Mouse (Mus musculus) G1E (cell line): ENCODE measurements around the gene Pced1a. TPM values are rescaled to one million over a fixed set of nuclear protein-coding genes. Genes with fewer than 3 reads are reported as not detected.

ENCODE experiments used
- ATAC-seq: 2 replicates; pipeline ENCODE4 v1.8.0; 2016; ENCODE audit warnings: mild to moderate bottlenecking; ENCODE audit not compliant: insufficient number of reproducible peaks, poor library complexity, low FRiP score, severe bottlenecking; ENCODE audit errors: extremely low read depth
- DNase-seq: peaks from one replicate; pipeline ENCODE4 v3.0.0; 2012; ENCODE audit warnings: low spot score
- H3K27me3 ChIP-seq: 2 replicates; pipeline ENCODE4 v1.6.1; 2012; ENCODE audit warnings: mild to moderate bottlenecking, low read length, inconsistent platforms; ENCODE audit not compliant: insufficient read depth
- H3K36me3 ChIP-seq: replicated peaks from 2 replicates; pipeline ENCODE3; 2012; ENCODE audit warnings: mild to moderate bottlenecking, inconsistent platforms
- H3K4me1 ChIP-seq: 2 replicates; pipeline ENCODE4 v1.6.1; 2012; ENCODE audit warnings: low read depth, low read length, inconsistent platforms, mixed read lengths; ENCODE audit not compliant: insufficient read depth
- H3K4me3 ChIP-seq: 2 replicates; pipeline ENCODE4 v1.5.1; 2012; ENCODE audit warnings: low read depth, mild to moderate bottlenecking, inconsistent platforms, low read length, moderate library complexity, mixed read lengths
- H3K9me3 ChIP-seq: replicated peaks from 2 replicates; pipeline ENCODE4 v1.6.1; 2012; ENCODE audit warnings: inconsistent platforms
- CTCF ChIP-seq: IDR thresholded peaks from 2 replicates; pipeline ENCODE4 v1.5.1; 2012; ENCODE audit warnings: low read depth, low read length, inconsistent platforms, mixed read lengths
- GATA1 ChIP-seq: IDR thresholded peaks from 2 replicates; pipeline ENCODE4 v1.6.1; 2012; ENCODE audit warnings: borderline replicate concordance, low read length, inconsistent platforms, mixed read lengths
- GATA2 ChIP-seq: IDR thresholded peaks from 2 replicates; pipeline ENCODE4 v1.6.1; 2012; ENCODE audit warnings: low read depth, low read length, inconsistent platforms, borderline replicate concordance
- POLR2AphosphoS5 ChIP-seq: IDR thresholded peaks from 2 replicates; pipeline ENCODE4 v1.6.1; 2012; ENCODE audit warnings: low read depth, low read length, inconsistent platforms; ENCODE audit not compliant: insufficient replicate concordance
- TAL1 ChIP-seq: conservative IDR thresholded peaks from 2 replicates; pipeline ENCODE4 v1.6.1; 2012; ENCODE audit warnings: low read depth, low read length, inconsistent platforms, mixed read lengths
- polyA plus RNA-seq: library from polyadenylated mRNA; stranded (reverse); fragments of >175 nt; gene quantifications from 2 replicates; pipeline ENCODE4 v1.2.3, GENCODE M21; 2012
- total RNA-seq, 2 experiments: library from RNA; stranded (forward) in 1 of 2; stranded (reverse) in 1 of 2; fragments of 200-1000 nt in 1 of 2; fragments of >200 nt in 1 of 2; fragmentation: Nextera tagmentation in 1 of 2; gene quantifications; 2 replicates each; pipeline ENCODE4 v1.2.3; 2014 to 2017

Pced1a gene
- total and polyA plus RNA-seq, 3 experiments: 13.9 to 19.7 (median 16.9) TPM

GRCm38 (mm10) chr2:130459576-130459975 is 35.1 kb upstream of the Pced1a start:
- TF ChIP-seq POLR2AphosphoS5: no peak
- TF ChIP-seq GATA2: no peak
- no peak for TF ChIP-seq GATA1
- TF ChIP-seq CTCF: no peak
- TF ChIP-seq TAL1: no peak
- DNase-seq (no peak), ATAC-seq (no peak)
- Histone ChIP-seq H3K27me3 (no peaks in the 10 kb centered on the region), H3K4me1 (peaks cover 32% of the 10 kb centered on the region), H3K9me3 (no peaks in the 10 kb centered on the region), H3K4me3 (no peak overlapping the region), H3K36me3 (peaks cover 59% of the 10 kb centered on the region)

- DNase-seq: no peak
- Histone ChIP-seq H3K4me1 (peaks cover 36% of the 10 kb centered on the region), H3K4me3 (no peak overlapping the region), H3K27me3 (no peaks in the 10 kb centered on the region), H3K9me3 (no peaks in the 10 kb centered on the region), H3K36me3 (peaks cover 50% of the 10 kb centered on the region)
- TF ChIP-seq GATA1: no peak
- no peak for TF ChIP-seq GATA2
- no peak for ATAC-seq
Measured at GRCm38 (mm10) chr2:130457871-130458270, 33.4 kb upstream of the Pced1a start.

DNA sequence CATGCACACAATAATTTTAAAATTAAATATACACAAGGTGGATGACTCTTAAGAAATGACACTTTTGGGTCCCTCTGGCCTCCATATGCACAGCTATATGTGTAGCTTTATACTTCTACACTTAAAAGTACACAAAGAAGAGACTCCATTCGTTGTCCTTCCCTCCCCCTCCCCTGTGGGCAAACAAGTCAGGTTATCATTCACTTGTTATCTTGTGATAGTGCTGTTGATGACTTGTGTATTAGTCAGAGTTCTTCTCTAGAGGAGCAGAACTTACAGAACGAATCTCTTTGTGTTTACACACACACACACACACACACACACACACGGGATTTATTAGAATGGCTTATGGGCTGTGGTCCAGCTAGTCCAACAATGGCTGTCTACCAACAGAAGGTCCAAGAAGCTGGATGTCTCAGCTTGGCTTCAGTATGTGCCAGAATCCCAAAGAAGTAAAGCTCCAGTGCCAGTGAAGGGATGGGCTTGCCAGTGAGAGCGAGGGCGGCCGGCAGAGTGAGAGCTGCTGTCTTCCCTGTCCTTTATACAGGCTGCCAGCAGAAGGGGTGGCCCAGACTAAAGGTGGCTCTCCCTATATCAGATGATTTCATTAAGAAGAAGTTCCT is 30.4 kb upstream of the Pced1a start:
- no peaks in the 10 kb centered on the region for H3K9me3 ChIP-seq
- peaks cover 31% of the 10 kb centered on the region for H3K36me3 ChIP-seq
- H3K4me1 ChIP-seq: peaks cover 49% of the 10 kb centered on the region
- peak overlapping the region; percentile 33; the same call in 1 of the 2 replicates for H3K4me3 ChIP-seq
- DNase-seq: no peak
- H3K27me3 ChIP-seq: no peaks in the 10 kb centered on the region
- no peak for TF ChIP-seq POLR2AphosphoS5
- TF ChIP-seq CTCF: no peak
- TF ChIP-seq GATA2: no peak
- TF ChIP-seq GATA1: no peak
- no peak for TF ChIP-seq TAL1
- no peak for ATAC-seq

GRCm38 (mm10) chr2:130453421-130453820 is 28.9 kb upstream of the Pced1a start:
- Histone ChIP-seq H3K27me3 (no peaks in the 10 kb centered on the region), H3K36me3 (peaks cover 19% of the 10 kb centered on the region), H3K4me1 (peaks cover 58% of the 10 kb centered on the region), H3K9me3 (no peaks in the 10 kb centered on the region), H3K4me3 (no peak overlapping the region)
- DNase-seq (no peak), ATAC-seq (no peak)
- TF ChIP-seq POLR2AphosphoS5: no peak
- no peak for TF ChIP-seq TAL1
- no peak for TF ChIP-seq GATA1
- TF ChIP-seq GATA2: no peak
- no peak for TF ChIP-seq CTCF

DNA sequence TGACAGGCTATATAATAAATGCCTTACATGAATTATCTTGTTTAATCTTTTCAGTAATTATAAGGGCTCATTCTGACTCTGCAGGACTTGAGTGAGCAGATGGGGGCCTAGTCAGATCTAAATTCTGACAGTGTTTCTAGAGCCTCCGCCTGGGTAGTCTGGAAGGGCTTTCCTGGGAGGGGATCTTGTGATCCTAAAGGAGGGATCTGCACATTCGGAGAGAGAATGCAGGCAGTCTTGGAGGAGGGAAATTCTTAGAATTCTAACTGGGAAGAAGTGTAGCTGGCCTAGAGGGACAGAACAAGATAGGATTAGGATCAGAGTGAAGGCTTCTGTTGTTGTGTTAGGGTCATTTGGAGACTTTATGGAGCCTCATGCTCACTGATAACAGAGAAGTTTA is 27.8 kb upstream of the Pced1a start:
- no peaks in the 10 kb centered on the region for H3K27me3 ChIP-seq
- H3K4me3 ChIP-seq: no peak overlapping the region
- peaks cover 58% of the 10 kb centered on the region for H3K4me1 ChIP-seq
- H3K36me3 ChIP-seq: peaks cover 13% of the 10 kb centered on the region
- TF ChIP-seq POLR2AphosphoS5 (no peak), GATA1 (no peak), GATA2 (no peak), CTCF (no peak), TAL1 (no peak)
- H3K9me3 ChIP-seq: no peaks in the 10 kb centered on the region
- DNase-seq (no peak), ATAC-seq (no peak)

GRCm38 (mm10) chr2:130451727-130452090 is 27.2 kb upstream of the Pced1a start:
- peak overlapping the region; percentile 91; the same call in 1 of the 2 replicates for H3K4me3 ChIP-seq
- peaks cover 57% of the 10 kb centered on the region for H3K4me1 ChIP-seq
- no peak for DNase-seq
- no peaks in the 10 kb centered on the region for H3K27me3 ChIP-seq
- ATAC-seq: no peak
- TF ChIP-seq POLR2AphosphoS5 (no peak), CTCF (no peak), GATA2 (no peak), TAL1 (no peak), GATA1 (no peak)
- H3K9me3 ChIP-seq: no peaks in the 10 kb centered on the region
- H3K36me3 ChIP-seq: peaks cover 12% of the 10 kb centered on the region

- no peaks in the 10 kb centered on the region for H3K9me3 ChIP-seq
- TF ChIP-seq POLR2AphosphoS5 (no peak), TAL1 (no peak), GATA1 (no peak), GATA2 (no peak), CTCF (no peak)
- H3K4me3 ChIP-seq: peak overlapping the region; percentile 91
- H3K36me3 ChIP-seq: peaks cover 13% of the 10 kb centered on the region
- no peak for ATAC-seq
- H3K27me3 ChIP-seq: no peaks in the 10 kb centered on the region
- H3K4me1 ChIP-seq: peaks cover 55% of the 10 kb centered on the region
- DNase-seq: no peak
Measured at GRCm38 (mm10) chr2:130451086-130451726, 26.7 kb upstream of the Pced1a start.
